Mouse (Mus musculus): ENCODE measurements at regions not wholly inside any gene's neighbourhood (a gene's known extent, or its start where the extent isn't known, plus 50 kb on each side); places are given as distances from the start of the nearest gene placed in this dataset.

DNA sequence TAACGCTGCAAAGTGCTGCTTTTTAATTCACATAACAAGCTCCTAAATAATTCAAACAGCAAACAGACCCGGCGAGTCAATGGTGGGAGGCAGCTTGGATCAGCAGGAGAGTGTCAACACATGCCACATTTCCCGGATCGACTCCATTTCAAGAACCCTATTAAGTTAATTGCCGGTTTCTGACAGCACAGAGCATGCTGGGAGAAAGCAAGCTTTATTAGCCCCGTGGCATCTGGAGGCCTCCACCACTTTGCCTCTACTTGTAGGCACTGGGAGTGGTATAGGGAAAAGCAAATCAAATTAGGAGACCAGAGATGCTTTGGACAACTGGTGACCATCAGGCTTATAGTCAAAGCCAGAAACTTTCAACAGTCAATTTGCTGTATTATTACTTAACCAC is 188.5 kb downstream of the Emx2 start:
- no peak for DNase-seq

GRCm38 (mm10) chr19:59649421-59649820 is 191.2 kb downstream of the Emx2 start:
- DNase-seq, result no peak

GRCm38 (mm10) chr19:59650611-59651329 is 192.6 kb downstream of the Emx2 start:
- DNase-seq, result no peak

- no peak for DNase-seq
These were observed 195.6 kb downstream of the Emx2 start for GRCm38 (mm10) chr19:59653631-59654367.

- no peak for DNase-seq
These were observed 197.1 kb downstream of the Emx2 start for GRCm38 (mm10) chr19:59655321-59655720.

- DNase-seq, result no peak
These were observed 211.6 kb downstream of the Emx2 start for GRCm38 (mm10) chr19:59669793-59670192.

- DNase-seq, result no peak
These were observed 215.4 kb downstream of the Emx2 start for GRCm38 (mm10) chr19:59673537-59673936.

DNA sequence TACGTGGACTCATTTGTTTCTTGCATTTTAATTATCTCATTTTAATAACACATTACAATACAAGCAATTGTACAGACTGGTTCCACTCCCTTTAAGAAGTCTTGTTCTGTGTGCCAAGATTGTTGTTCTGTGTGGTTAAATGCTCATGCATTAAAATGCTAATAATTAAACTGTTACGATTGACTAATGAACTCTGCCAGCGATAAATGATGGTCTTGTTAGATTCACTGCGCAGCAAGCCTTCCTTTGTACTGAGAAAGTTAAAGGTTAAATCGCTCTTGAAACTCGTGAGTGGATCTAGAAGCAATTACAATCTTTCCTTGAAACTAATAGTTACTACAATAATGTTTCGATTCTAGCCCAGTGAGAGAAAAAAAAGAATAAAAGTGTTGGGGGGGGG is 221.0 kb downstream of the Emx2 start:
- DNase-seq, result no peak

DNA sequence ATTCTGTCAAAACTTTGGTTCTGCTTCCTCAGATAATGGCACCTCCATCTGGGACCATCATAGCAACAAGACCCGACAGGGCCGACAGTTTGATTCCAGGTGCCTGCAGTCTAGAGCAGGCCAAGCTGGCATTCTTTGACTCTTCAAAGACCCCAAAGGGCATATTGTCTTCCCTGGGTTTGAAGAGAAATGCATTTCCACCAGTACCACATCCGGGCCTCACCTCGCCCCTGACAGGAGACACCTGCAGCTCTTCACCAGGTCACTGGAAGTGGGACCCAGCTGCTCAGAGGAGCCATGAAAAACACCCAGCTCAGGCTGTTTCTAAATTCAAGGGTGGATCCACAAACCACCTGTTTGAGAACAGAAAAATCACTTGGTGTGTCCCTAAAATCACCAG is 222.2 kb downstream of the Emx2 start:
- DNase-seq, result no peak

DNA sequence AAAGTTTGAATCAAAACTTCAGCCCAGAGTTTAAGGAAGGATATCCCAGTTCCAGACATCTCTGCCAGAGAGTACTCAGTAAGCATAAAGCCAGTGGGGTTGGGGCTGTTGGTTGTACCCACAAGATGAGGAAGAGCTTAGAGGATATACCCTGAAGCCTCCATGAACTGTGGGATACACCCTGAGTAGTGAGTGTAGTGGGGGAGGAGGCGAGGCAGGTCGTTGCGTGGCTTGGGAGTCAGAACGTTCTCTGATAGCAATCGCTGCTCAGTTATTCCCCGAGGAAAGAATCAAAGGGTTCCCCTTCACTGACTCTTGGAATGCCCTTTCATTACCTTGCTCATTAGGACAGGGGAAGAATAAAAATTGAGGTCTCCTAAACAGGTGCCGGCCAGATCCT is 226.1 kb downstream of the Emx2 start:
- DNase-seq, result peak in 1 of 2 experiments; percentile 45

GRCm38 (mm10) chr19:59685826-59686717 is 227.9 kb downstream of the Emx2 start:
- peak; percentile 52 to 73 for DNase-seq

DNA sequence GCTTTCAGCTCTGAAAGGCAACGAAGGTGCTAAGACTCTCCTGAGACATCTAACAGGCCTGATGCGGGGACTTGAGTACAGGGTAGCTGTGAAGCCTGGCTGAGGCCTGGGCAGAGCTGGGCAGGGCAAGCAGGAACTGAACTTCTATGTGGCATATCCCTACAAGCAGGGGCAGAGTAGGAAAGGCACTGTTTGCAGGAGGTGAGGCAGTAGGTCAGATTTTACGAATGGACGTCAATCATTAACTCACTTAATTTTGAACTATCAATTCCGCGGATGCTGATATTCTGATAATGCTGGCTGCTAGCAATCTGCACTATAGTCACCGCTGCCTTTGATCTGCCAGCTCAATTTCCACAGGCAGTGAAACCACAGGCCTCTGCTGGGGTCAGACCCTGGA is 229.0 kb downstream of the Emx2 start:
- peak; percentile 32 to 38 for DNase-seq

- no peak for DNase-seq
These were observed 229.5 kb downstream of the Emx2 start for GRCm38 (mm10) chr19:59687681-59688080.

GRCm38 (mm10) chr19:59691541-59692096 is 233.4 kb downstream of the Emx2 start:
- DNase-seq, result peak; percentile 16 to 43

GRCm38 (mm10) chr19:59697628-59698027 is 239.5 kb downstream of the Emx2 start:
- DNase-seq, result peak; percentile 35 to 66

- no peak for DNase-seq
These were observed 242.0 kb downstream of the Emx2 start for GRCm38 (mm10) chr19:59700187-59700586.

DNA sequence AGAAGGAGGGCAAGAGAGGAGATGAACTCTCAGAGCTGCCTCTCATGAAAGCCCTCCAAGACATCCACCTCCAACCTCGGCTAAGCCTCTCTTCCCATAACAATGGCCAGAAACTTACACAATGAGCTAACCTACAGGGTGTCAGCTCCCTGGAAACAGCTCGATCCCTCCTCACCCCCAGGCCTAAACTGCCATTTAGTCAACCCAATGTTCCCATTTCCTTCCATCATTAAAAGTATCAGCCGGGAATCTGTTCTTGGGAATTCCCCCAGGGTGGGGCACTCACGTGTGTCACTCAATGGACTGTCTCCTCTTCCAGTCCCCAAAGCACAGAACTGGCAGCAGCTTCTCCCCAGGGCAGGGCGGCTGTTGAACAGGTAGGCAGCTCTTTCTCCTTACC is 236.3 kb downstream of the Rab11fip2 start:
- no peak for DNase-seq

DNA sequence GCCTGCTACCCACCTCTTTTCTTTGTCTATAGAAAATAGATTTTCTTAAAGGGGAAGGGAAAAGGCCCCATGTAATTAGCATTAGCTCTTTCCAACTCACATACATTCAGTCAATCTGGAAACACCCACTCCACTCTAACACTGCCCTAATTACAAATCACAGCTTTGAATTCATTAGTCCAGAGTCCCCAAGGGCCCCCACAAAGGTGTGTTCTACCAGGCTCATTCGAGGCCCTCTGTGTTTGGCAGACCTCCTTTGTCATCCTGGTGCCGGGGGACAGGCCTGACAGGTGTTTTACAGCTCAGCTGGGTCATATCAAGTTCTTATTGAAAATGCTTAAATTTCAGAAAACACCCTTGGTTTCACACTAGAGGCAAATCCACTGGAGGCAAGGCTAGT is 234.3 kb downstream of the Rab11fip2 start:
- DNase-seq, result no peak

- DNase-seq, result no peak
These were observed 228.4 kb downstream of the Rab11fip2 start for GRCm38 (mm10) chr19:59715086-59715485.

DNA sequence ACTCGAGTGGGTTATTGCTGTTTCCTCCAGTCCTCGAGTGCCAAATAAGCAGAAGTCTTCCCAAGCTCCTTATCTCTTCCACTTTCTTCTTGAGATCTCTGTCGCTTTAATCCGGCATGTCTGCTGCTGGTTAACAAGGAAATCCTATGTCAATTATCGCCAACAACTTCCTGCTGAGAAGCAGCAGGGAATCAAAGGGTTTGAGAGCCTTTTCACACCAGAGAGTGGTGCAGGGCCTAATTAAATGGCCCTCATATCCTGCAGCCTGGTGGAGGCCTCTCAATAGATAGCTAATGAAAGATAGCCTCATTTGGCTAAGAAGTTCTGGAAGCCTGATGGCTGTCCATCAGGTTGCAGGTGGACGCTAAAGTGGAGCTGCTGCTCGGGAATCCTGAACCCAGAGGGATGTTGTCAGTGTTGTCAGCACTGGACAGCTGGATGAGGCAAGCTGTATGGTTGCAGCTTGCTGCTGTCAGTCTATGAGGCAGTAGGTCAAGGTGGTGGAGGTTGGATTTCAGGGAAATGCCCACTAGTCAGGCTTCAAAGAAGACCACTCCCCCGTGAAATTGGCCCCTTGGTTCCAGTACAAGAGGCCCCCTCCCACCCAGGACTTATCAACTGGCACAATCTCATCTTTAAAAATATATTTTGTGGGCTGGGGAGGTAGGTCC is 225.5 kb downstream of the Rab11fip2 start:
- peak in 1 of 2 experiments; percentile 10 for DNase-seq

DNA sequence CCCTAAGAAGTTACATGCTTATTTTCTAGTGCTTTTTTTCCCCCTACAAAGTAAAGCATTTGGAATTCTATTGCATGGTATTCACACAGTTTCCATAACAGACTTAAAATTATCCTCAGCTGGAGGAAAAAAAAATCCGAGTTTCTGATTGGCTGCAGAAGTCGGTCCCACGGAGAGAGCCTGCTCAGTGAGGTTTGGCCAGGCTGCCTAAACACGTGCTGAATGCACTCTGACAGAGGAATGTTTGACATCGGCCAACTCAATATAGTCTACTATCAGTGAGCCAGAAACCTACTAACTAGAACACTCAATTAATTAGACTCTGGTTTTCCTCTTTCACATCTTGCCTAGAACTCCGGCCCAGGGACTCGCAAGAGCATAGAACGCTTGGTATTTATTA is 204.9 kb downstream of the Rab11fip2 start:
- DNase-seq, result peak in 1 of 2 experiments; percentile 8

GRCm38 (mm10) chr19:59742946-59743345 is 200.5 kb downstream of the Rab11fip2 start:
- peak; percentile 2 to 17 for DNase-seq
